Mouse (Mus musculus) intestine, embryonic 15.5 days (tissue): ENCODE results near the gene Rwdd4a. TPM values are rescaled to one million over a fixed set of nuclear protein-coding genes. Genes with fewer than 3 reads are reported as not detected.

Experiments
- ATAC-seq: fragments of 200-750 bp; cut with Nextera tagmentation; 2 replicates; pipeline ENCODE4 v1.8.0; 2017; ENCODE audit warnings: moderate TSS enrichment, moderate library complexity
- H3K27ac ChIP-seq: fragments of 300-500 bp; sonication (generic); 2 replicates; pipeline ENCODE4 v1.5.1; 2015; ENCODE audit warnings: mild to moderate bottlenecking, inconsistent platforms
- H3K27me3 ChIP-seq: fragments of 300-500 bp; sonication (generic); replicated peaks from 2 replicates; pipeline ENCODE4 v1.6.1; 2015; ENCODE audit warnings: inconsistent platforms
- H3K36me3 ChIP-seq: fragments of 300-500 bp; sonication (generic); 2 replicates; pipeline ENCODE4 v1.6.1; 2015; ENCODE audit warnings: inconsistent platforms
- H3K4me1 ChIP-seq: fragments of 300-500 bp; sonication (generic); replicated peaks from 2 replicates; pipeline ENCODE4 v1.6.1; 2015; ENCODE audit warnings: inconsistent platforms
- H3K4me2 ChIP-seq: fragments of 300-500 bp; sonication (generic); replicated peaks from 2 replicates; pipeline ENCODE4 v1.6.1; 2015; ENCODE audit warnings: mild to moderate bottlenecking, inconsistent platforms
- H3K4me3 ChIP-seq: fragments of 300-500 bp; sonication (generic); replicated peaks from 2 replicates; pipeline ENCODE4 v1.5.1; 2015; ENCODE audit warnings: inconsistent platforms
- H3K9ac ChIP-seq: fragments of 300-500 bp; sonication (generic); 2 replicates; pipeline ENCODE4 v1.6.1; 2015; ENCODE audit warnings: inconsistent platforms
- H3K9me3 ChIP-seq: fragments of 300-500 bp; sonication (generic); 2 replicates; pipeline ENCODE4 v1.6.1; 2016; ENCODE audit warnings: inconsistent platforms
- WGBS: fragments of 180-500 bp; shearing (Covaris S2); methylation state at CpG from one replicate; pipeline ENCODE4 v1.1.7; 2015; 5-methylcytosine and 5-hydroxymethylcytosine counted together
- polyA plus RNA-seq: library from polyadenylated mRNA; unstranded; fragments of >200 nt; fragmentation: Nextera tagmentation; extraction: Ambion mirVana; gene quantifications from 2 replicates; pipeline ENCODE4 v1.2.1, GENCODE M21; 2015

Gene Rwdd4a
- polyA plus RNA-seq, 1 experiment from 2014 or later: 44.5 TPM

DNA sequence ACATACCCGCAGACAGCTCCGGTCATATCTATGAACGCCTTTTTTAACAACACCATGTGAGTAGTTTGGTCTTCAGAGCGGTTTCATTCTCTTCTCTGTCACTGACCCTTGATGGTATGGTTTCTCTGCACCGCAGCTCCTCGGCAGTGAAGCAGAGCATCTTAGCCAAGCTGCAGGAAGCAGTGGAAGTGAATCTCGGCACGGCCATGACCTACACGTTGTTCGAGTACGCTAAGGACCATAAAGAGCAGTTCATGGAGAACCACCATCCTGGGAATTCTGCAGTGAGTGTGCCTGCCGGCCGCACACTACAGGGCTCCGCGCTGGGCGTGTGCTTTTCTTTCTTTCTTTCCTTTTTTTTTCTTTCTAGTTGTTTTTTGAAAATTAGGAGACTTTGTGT is 9.3 kb downstream of the Rwdd4a start:
- ATAC-seq: no peak
- peaks cover 14% of the 10 kb centered on the region for H3K36me3 ChIP-seq
- no peaks in the 10 kb centered on the region for H3K4me1 ChIP-seq
- H3K9me3 ChIP-seq: no peaks in the 10 kb centered on the region
- no peak overlapping the region for H3K9ac ChIP-seq
- H3K4me2 ChIP-seq: no peak overlapping the region
- H3K4me3 ChIP-seq: no peak overlapping the region
- WGBS: 93% methylated on average over 16 of the region's 16 CpGs
- H3K27ac ChIP-seq: no peak overlapping the region
- H3K27me3 ChIP-seq: no peaks in the 10 kb centered on the region

DNA sequence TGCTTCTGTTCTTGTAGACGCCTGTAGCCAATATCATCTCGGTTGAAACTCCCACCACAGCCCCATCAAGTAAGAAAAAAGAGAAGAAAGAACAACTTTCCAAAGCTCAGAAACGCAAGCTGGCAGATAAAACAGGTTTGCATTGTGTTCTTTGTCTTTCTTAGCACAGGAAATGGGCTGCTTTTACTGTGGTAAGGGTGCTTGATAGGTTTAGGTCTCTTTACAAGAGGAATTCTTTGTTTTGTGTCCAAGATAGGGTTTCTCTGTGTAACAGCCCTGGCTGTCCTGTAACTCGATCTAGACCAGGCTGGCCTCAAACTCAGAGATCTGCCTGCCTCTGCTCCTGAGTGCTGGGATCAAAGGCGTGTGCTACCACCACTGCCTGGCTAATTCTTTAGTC is 10.6 kb downstream of the Rwdd4a start:
- no peaks in the 10 kb centered on the region for H3K9me3 ChIP-seq
- no peaks in the 10 kb centered on the region for H3K27me3 ChIP-seq
- no peaks in the 10 kb centered on the region for H3K4me1 ChIP-seq
- WGBS: 88% methylated on average over 5 of the region's 5 CpGs
- H3K4me2 ChIP-seq: no peak overlapping the region
- H3K36me3 ChIP-seq: peaks cover 26% of the 10 kb centered on the region
- H3K4me3 ChIP-seq: no peak overlapping the region
- ATAC-seq: no peak
- H3K9ac ChIP-seq: no peak overlapping the region
- no peak overlapping the region for H3K27ac ChIP-seq

DNA sequence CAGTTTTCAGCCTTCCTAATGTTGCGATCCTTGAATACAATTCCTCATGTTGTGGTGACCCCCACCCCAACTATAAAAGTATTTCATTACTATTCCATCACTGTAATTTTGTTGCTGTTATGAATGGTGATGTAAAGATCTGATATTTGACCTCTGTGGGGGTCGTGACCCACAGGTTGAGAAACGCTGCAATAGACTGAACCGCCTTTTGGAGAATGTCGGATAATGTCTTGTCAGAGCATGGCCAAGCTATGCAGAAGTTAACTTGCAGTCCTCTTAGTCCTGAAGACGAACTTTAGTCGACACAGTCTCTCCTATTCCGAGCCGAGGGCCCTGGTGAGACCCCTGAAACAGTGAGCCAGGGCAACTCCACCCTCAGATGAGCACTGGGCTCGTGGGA is 13.6 kb downstream of the Rwdd4a start:
- H3K36me3 ChIP-seq: peaks cover 36% of the 10 kb centered on the region
- 95% methylated on average over 10 of the region's 10 CpGs for WGBS
- no peaks in the 10 kb centered on the region for H3K9me3 ChIP-seq
- ATAC-seq: no peak
- no peak overlapping the region for H3K9ac ChIP-seq
- no peaks in the 10 kb centered on the region for H3K4me1 ChIP-seq
- no peak overlapping the region for H3K27ac ChIP-seq
- H3K4me3 ChIP-seq: no peak overlapping the region
- H3K4me2 ChIP-seq: no peak overlapping the region
- no peaks in the 10 kb centered on the region for H3K27me3 ChIP-seq

DNA sequence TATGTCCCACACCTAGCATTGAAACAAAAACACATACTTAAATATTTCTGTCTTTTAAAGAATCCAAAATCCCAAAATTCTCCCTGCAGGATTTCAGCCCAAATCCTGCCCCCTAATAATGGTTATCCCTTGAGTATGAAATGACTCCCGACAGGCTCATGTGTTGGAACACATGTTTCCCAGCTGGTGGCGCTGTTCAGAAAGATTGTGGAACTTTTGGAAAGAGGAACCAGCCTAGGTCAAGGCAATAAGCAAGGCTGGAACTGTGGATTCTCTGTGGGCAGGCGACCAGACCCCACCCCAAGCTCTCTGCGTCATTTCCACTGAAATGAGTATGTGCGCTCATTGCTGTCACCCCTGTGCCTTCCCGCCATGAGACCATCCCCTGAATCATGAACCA is 20.1 kb downstream of the Rwdd4a start:
- ATAC-seq: no peak
- Histone ChIP-seq H3K9me3 (no peaks in the 10 kb centered on the region), H3K4me2 (no peak overlapping the region), H3K27ac (no peak overlapping the region), H3K4me3 (no peak overlapping the region), H3K27me3 (no peaks in the 10 kb centered on the region), H3K9ac (no peak overlapping the region), H3K36me3 (peaks cover 14% of the 10 kb centered on the region), H3K4me1 (no peaks in the 10 kb centered on the region)
- 81% methylated on average over 6 of the region's 6 CpGs for WGBS

DNA sequence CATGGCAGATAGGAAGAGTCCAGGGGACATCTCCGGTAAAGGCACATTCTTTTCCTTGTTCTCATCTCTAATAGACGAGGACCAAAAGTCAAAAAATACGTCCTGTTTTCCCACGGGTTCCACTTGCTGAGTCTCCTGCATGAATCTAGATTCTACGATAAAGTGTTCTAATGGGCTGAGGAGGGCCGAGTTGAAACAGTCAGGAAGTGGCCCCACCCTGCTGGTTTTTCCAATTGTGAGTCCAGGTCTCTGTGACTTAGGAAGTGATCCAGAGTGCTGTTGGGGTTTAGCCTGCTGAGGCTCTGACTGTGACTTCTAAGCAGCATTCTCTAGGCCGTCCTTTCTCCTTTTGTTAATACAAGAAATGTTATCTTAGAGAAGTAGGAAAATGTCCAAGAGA is 23.0 kb downstream of the Rwdd4a start:
- WGBS: 82% methylated on average over 7 of the region's 7 CpGs
- no peaks in the 10 kb centered on the region for H3K27me3 ChIP-seq
- H3K36me3 ChIP-seq: peaks cover 1% of the 10 kb centered on the region; the same call in 1 of the 2 replicates
- no peaks in the 10 kb centered on the region for H3K9me3 ChIP-seq
- no peak for ATAC-seq
- H3K27ac ChIP-seq: no peak overlapping the region
- H3K4me3 ChIP-seq: no peak overlapping the region
- no peaks in the 10 kb centered on the region for H3K4me1 ChIP-seq
- H3K4me2 ChIP-seq: no peak overlapping the region
- no peak overlapping the region for H3K9ac ChIP-seq

DNA sequence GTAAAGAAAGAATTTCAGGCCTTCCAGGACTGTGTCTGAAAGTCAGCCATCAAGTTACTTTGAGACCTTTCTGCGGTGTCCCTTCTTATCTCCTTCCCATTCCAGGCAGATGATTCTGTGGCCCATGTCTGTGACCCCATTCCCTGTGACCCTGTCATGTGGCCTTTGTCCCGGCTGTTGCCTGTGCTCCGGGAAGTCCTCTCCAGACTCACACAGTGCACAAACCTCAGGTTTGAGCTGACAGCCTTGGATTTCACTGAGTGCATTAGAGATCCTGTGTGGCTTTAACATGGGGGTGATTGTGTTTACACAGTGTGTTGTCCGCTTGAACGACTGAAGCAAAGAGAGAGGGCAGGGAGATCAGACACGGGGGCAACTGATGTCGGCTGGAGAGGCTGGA is 24.8 kb downstream of the Rwdd4a start:
- Histone ChIP-seq H3K9ac (no peak overlapping the region), H3K4me1 (no peaks in the 10 kb centered on the region), H3K4me2 (no peak overlapping the region), H3K9me3 (no peaks in the 10 kb centered on the region), H3K27me3 (no peaks in the 10 kb centered on the region), H3K27ac (no peak overlapping the region), H3K4me3 (no peak overlapping the region), H3K36me3 (no peaks in the 10 kb centered on the region)
- 33% methylated on average over 7 of the region's 7 CpGs for WGBS
- ATAC-seq: no peak

DNA sequence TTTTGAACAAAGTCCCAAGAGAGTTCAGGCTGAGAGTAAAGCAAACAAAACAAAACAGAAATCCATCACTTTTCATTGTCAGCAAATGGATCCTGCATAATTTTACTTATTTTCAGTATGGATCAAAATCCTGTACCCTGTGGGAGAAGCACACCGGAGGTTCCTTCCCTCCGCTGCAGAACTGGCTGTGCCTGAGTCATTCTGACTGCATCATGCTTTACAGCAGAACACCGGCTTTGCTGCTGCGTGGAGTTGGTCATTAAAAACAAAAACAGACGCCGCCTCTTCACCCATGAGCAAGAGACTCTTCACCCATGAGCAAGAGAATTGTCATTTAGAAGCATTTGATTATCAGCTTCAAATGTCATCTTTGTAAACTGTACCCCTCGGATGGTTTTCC is 27.3 kb downstream of the Rwdd4a start:
- no peaks in the 10 kb centered on the region for H3K4me1 ChIP-seq
- no peaks in the 10 kb centered on the region for H3K36me3 ChIP-seq
- H3K4me2 ChIP-seq: no peak overlapping the region
- no peaks in the 10 kb centered on the region for H3K9me3 ChIP-seq
- H3K27ac ChIP-seq: no peak overlapping the region
- no peak for ATAC-seq
- H3K9ac ChIP-seq: no peak overlapping the region
- 83% methylated on average over 7 of the region's 7 CpGs for WGBS
- no peak overlapping the region for H3K4me3 ChIP-seq
- no peaks in the 10 kb centered on the region for H3K27me3 ChIP-seq

DNA sequence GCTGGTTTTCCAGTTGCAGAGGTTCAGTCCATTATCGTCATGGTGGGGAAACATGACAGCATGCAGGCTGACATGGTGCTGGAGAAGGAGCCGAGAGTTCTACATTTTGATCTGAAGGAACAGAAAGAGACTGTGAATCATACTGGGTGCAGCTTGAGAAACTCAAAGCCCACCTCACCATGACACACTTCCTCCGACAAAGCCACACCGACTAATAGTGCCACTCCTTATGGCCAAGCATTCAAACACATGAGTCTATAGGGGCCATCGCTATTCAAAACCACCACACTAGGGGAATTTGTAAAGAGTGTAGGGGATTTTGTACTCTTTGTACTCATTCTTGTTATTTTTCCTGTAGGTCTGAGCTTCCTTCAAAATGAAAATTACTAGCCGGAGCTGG is 33.1 kb downstream of the Rwdd4a start:
- Histone ChIP-seq H3K9ac (no peak overlapping the region), H3K4me1 (no peaks in the 10 kb centered on the region), H3K4me2 (no peak overlapping the region), H3K4me3 (no peak overlapping the region), H3K27me3 (no peaks in the 10 kb centered on the region), H3K36me3 (no peaks in the 10 kb centered on the region), H3K9me3 (no peaks in the 10 kb centered on the region), H3K27ac (no peak overlapping the region)
- ATAC-seq: no peak
- WGBS: 94% methylated on average over 6 of the region's 6 CpGs

DNA sequence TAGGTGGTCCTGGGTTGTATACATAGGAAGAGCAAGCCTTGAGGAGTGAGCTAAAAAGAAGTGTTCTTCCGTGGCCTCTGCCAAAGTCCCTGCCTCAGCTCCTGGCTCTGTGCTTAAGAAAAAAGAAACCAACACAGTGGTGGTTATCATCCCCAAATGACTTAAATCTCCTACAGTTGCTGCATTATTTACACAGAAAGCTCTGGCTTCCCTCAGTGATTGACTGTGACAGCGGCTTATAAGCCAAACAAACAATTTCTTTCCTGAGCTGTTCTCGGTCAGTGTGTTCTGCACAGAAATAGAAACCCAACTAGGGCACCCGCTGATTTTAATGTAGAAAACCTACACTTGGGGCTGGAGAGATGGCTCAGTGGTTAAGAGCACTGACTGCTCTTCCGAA is 34.6 kb downstream of the Rwdd4a start:
- no peaks in the 10 kb centered on the region for H3K27me3 ChIP-seq
- WGBS: 52% methylated on average over 5 of the region's 5 CpGs
- H3K4me3 ChIP-seq: no peak overlapping the region
- H3K27ac ChIP-seq: no peak overlapping the region
- H3K4me2 ChIP-seq: no peak overlapping the region
- H3K9ac ChIP-seq: no peak overlapping the region
- no peaks in the 10 kb centered on the region for H3K36me3 ChIP-seq
- H3K4me1 ChIP-seq: no peaks in the 10 kb centered on the region
- H3K9me3 ChIP-seq: no peaks in the 10 kb centered on the region
- no peak for ATAC-seq

DNA sequence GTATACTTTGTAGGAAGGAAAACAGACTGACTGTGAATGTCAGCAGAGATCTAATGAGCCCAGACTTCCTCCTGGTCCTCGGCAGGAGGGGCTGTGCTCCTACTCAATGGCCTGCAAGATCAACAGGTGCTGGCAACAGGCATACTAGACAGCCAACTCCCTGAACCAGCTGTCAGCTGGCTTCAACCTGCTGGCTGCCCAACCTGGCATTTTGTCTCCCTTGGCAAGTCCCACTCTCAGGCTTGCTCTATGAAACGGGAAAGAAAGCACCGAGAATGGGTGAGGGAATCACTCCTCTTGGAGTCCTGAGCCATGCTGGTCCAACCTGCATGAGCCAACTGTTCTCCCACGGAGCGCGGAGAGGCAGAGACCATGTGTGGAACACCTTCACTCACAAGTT is 36.7 kb downstream of the Rwdd4a start:
- no peak for ATAC-seq
- Histone ChIP-seq H3K4me3 (no peak overlapping the region), H3K4me2 (no peak overlapping the region), H3K27me3 (no peaks in the 10 kb centered on the region), H3K9ac (no peak overlapping the region), H3K27ac (no peak overlapping the region), H3K9me3 (no peaks in the 10 kb centered on the region), H3K36me3 (no peaks in the 10 kb centered on the region), H3K4me1 (no peaks in the 10 kb centered on the region)
- 84% methylated on average over 6 of the region's 6 CpGs for WGBS

DNA sequence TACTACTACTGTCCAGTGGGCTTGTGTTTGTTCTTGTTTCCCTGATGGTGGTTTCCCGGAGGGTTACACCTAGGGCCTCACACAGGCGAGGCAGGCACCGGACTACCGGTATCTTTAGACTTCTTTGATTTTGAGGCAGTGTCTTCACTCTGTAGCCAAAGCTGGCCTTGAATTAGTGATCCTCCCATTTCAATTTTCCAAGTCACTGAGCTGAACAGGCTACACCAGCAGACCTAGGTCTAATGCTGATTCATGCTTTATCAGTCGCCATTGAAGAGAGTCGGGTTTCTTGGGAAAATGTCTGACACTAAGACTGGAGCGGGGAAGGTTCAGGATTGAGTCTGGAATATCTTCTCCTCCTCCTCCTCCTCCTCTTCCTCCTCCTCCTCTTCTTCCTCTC is 40.0 kb downstream of the Rwdd4a start:
- ATAC-seq: no peak
- Histone ChIP-seq H3K4me2 (no peak overlapping the region), H3K4me3 (no peak overlapping the region), H3K9ac (no peak overlapping the region), H3K27me3 (no peaks in the 10 kb centered on the region), H3K9me3 (no peaks in the 10 kb centered on the region), H3K4me1 (no peaks in the 10 kb centered on the region), H3K36me3 (no peaks in the 10 kb centered on the region), H3K27ac (no peak overlapping the region)
- WGBS: 90% methylated on average over 7 of the region's 7 CpGs

DNA sequence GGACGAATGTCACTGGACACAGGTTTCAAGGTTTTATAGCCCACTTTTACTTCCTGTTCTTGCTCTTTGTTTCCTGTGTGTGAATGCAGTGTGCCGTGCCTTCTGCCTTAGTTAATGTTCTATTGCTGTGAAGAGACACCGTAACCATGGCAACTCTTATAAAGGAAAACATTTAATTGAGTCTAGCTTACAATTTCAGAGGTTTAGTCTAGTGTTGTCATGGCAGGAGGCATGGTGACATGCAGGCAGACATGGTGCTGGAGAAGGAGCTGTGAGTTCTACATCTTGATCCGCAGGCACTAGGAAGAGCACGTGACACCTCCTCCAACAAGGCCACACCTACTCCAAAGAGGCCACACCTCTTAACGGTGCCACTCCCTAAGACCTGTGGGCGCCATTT is 48.0 kb downstream of the Rwdd4a start:
- no peaks in the 10 kb centered on the region for H3K27me3 ChIP-seq
- no peak overlapping the region for H3K9ac ChIP-seq
- H3K27ac ChIP-seq: no peak overlapping the region
- no peak for ATAC-seq
- H3K4me2 ChIP-seq: no peak overlapping the region
- H3K36me3 ChIP-seq: no peaks in the 10 kb centered on the region
- H3K4me1 ChIP-seq: no peaks in the 10 kb centered on the region
- no peak overlapping the region for H3K4me3 ChIP-seq
- 83% methylated on average over 7 of the region's 7 CpGs for WGBS
- no peaks in the 10 kb centered on the region for H3K9me3 ChIP-seq

DNA sequence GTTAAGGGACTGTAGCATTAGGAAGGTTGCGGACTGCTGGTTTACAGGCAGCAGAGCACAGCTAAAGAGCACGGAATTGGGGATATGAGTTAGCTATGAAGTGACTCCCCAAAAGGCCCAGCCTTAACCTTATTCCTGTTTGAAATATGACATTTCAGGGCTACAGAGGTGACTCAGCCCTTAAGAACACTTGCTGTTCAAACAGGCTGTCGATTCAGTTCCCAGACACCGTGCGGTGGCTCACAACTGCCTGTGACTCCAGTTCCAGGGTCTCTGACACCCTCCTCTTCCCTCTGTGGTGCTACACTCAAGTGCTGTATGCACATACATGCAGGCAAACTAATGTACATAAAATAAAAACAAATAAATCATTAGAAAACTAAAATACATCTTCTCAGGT is 55.2 kb downstream of the Rwdd4a start:
- Histone ChIP-seq H3K27ac (no peak overlapping the region), H3K9ac (no peak overlapping the region), H3K4me3 (no peak overlapping the region), H3K9me3 (no peaks in the 10 kb centered on the region), H3K27me3 (no peaks in the 10 kb centered on the region), H3K4me2 (no peak overlapping the region), H3K36me3 (no peaks in the 10 kb centered on the region), H3K4me1 (no peaks in the 10 kb centered on the region)
- no peak for ATAC-seq
- 92% methylated on average over 5 of the region's 5 CpGs for WGBS

DNA sequence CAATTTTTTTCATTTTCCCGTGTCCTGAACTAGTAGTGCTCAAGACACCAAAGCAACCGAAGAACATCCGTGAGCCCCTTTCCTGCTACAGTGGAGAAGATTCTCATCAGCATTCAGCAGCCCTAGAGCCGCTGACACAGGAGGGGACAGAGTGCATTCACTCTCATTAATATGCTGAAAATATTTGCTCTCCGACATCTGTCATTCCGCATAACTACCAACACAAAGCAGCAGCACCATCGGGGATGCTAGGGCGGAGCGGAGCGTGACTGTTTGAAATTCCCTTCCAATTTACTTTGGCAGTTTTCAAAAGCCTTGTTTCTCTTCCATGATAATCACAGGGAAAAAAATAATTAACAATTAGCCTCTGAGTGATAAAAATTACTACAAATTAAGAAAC is 56.9 kb downstream of the Rwdd4a start:
- Histone ChIP-seq H3K27me3 (no peaks in the 10 kb centered on the region), H3K9me3 (no peaks in the 10 kb centered on the region), H3K4me2 (no peak overlapping the region), H3K4me3 (no peak overlapping the region), H3K27ac (no peak overlapping the region), H3K9ac (no peak overlapping the region), H3K36me3 (no peaks in the 10 kb centered on the region), H3K4me1 (no peaks in the 10 kb centered on the region)
- ATAC-seq: no peak
- WGBS: 92% methylated on average over 10 of the region's 10 CpGs
